Mouse (Mus musculus): ENCODE data around the gene Mas1. TPM values are rescaled to one million over a fixed set of nuclear protein-coding genes. Genes with fewer than 3 reads are reported as not detected.

Mas1 gene
- polyA plus RNA-seq, 2 experiments = 1.7 to 2.1 TPM

GRCm38 (mm10) chr17:12887021-12887775 lies 19.3 kb upstream of the Mas1 start:
- peak; percentile 75 for DNase-seq (ENCODE audit: low spot score)
- 64% methylated on average over 15 of the region's 15 CpGs for WGBS
- H3K4me1 ChIP-seq (ENCODE audit: control insufficient read depth, insufficient read depth, low read length) = peaks cover 4% of the 10 kb centered on the region
- no peaks in the 10 kb centered on the region for H3K9me3 ChIP-seq (ENCODE audit: control insufficient read depth, low read length)
- H3K9ac ChIP-seq (ENCODE audit: low read depth, low read length, severe bottlenecking) = no peak overlapping the region
- no peaks in the 10 kb centered on the region for H3K27me3 ChIP-seq (ENCODE audit: control insufficient read depth, insufficient read depth, low read length)
- peaks cover 17% of the 10 kb centered on the region for H3K36me3 ChIP-seq (ENCODE audit: control insufficient read depth, insufficient read depth, low read length)
- H3K27ac ChIP-seq (replicated peaks; ENCODE audit: low read depth, low read length) = no peak overlapping the region; the same call in 1 of the 2 replicates
- no peak overlapping the region for H3K4me2 ChIP-seq (replicated peaks; ENCODE audit: low read depth, low read length, severe bottlenecking)
- H3K4me3 ChIP-seq (replicated peaks; ENCODE audit: low read length) = no peak overlapping the region
- no peak for TF ChIP-seq POLR2A (IDR thresholded peaks at IDR 0.05; ENCODE audit: borderline replicate concordance, extremely low read depth, insufficient read depth, insufficient read length)
- ATAC-seq (ENCODE audit: low FRiP score, low read depth) = no peak

- Histone ChIP-seq H3K4me1 (ENCODE audit: control insufficient read depth, insufficient read depth, low read length) (peaks cover 4% of the 10 kb centered on the region), H3K36me3 (ENCODE audit: control insufficient read depth, insufficient read depth, low read length) (peaks cover 17% of the 10 kb centered on the region), H3K4me2 (replicated peaks; ENCODE audit: low read depth, low read length, severe bottlenecking) (no peak overlapping the region), H3K9ac (ENCODE audit: low read depth, low read length, severe bottlenecking) (no peak overlapping the region), H3K27me3 (ENCODE audit: control insufficient read depth, insufficient read depth, low read length) (no peaks in the 10 kb centered on the region), H3K27ac (replicated peaks; ENCODE audit: low read depth, low read length) (no peak overlapping the region; the same call in 1 of the 2 replicates), H3K9me3 (ENCODE audit: control insufficient read depth, low read length) (no peaks in the 10 kb centered on the region), H3K4me3 (replicated peaks; ENCODE audit: low read length) (no peak overlapping the region)
- WGBS = 26% methylated on average over 6 of the region's 6 CpGs
- DNase-seq (ENCODE audit: low spot score) = no peak
- ATAC-seq (ENCODE audit: low FRiP score, low read depth) = peak; percentile 41; the same call in 1 of the 2 replicates
- TF ChIP-seq POLR2A (IDR thresholded peaks at IDR 0.05; ENCODE audit: borderline replicate concordance, extremely low read depth, insufficient read depth, insufficient read length) = no peak
Measured at GRCm38 (mm10) chr17:12886620-12887019, 18.7 kb upstream of the Mas1 start.

- DNase-seq (ENCODE audit: low spot score) = no peak
Measured at GRCm38 (mm10) chr17:12881216-12881615, 13.3 kb upstream of the Mas1 start.

DNA sequence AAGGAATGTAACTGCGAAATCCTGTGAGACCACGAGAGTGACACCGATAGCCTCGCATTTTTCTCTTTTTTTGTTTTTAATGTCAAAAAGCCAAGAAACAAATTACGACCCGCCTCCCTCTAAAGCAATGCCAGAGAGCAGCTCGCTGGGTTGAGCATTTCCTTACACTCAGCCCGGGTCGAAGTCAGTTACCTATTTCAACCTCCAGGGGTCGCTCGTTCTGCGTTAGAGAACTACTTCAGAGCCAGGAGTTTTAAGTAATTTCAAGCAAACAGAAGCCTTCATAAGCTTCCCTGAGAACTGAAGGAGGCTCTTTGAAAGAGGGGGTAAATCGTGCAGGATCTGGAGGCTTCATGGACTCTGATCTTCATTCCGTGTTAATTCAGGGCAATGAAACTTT lies 12.2 kb upstream of the Mas1 start:
- 2% methylated on average over 14 of the region's 14 CpGs for WGBS
- peak; percentile 87 for DNase-seq (ENCODE audit: low spot score)
- ATAC-seq (ENCODE audit: low FRiP score, low read depth) = peak; percentile 81
- H3K9me3 ChIP-seq (ENCODE audit: control insufficient read depth, low read length) = no peaks in the 10 kb centered on the region
- 0 out of 2 replicates have a peak overlapping the region, but pooled peaks have one; percentile 18 for H3K9ac ChIP-seq (ENCODE audit: low read depth, low read length, severe bottlenecking)
- H3K27ac ChIP-seq (replicated peaks; ENCODE audit: low read depth, low read length) = no peak overlapping the region
- TF ChIP-seq POLR2A (IDR thresholded peaks at IDR 0.05; ENCODE audit: borderline replicate concordance, extremely low read depth, insufficient read depth, insufficient read length) = no peak
- H3K36me3 ChIP-seq (ENCODE audit: control insufficient read depth, insufficient read depth, low read length) = no peaks in the 10 kb centered on the region
- H3K4me2 ChIP-seq (replicated peaks; ENCODE audit: low read depth, low read length, severe bottlenecking) = peak overlapping the region; percentile 38
- H3K4me3 ChIP-seq (replicated peaks; ENCODE audit: low read length) = no peak overlapping the region
- no peaks in the 10 kb centered on the region for H3K4me1 ChIP-seq (ENCODE audit: control insufficient read depth, insufficient read depth, low read length)
- H3K27me3 ChIP-seq (ENCODE audit: control insufficient read depth, insufficient read depth, low read length) = no peaks in the 10 kb centered on the region

More at GRCm38 (mm10) chr17:12881216-12881615, 13.3 kb upstream of the Mas1 start:
- 86% methylated on average over 1 of the region's 1 CpGs for WGBS
- no peak overlapping the region for H3K27ac ChIP-seq (replicated peaks; ENCODE audit: low read depth, low read length)
- H3K9me3 ChIP-seq (ENCODE audit: control insufficient read depth, low read length) = no peaks in the 10 kb centered on the region
- no peaks in the 10 kb centered on the region for H3K27me3 ChIP-seq (ENCODE audit: control insufficient read depth, insufficient read depth, low read length)
- no peak for ATAC-seq (ENCODE audit: low FRiP score, low read depth)
- no peak overlapping the region for H3K9ac ChIP-seq (ENCODE audit: low read depth, low read length, severe bottlenecking)
- H3K4me1 ChIP-seq (ENCODE audit: control insufficient read depth, insufficient read depth, low read length) = no peaks in the 10 kb centered on the region
- H3K4me2 ChIP-seq (replicated peaks; ENCODE audit: low read depth, low read length, severe bottlenecking) = no peak overlapping the region
- no peak for TF ChIP-seq POLR2A (IDR thresholded peaks at IDR 0.05; ENCODE audit: borderline replicate concordance, extremely low read depth, insufficient read depth, insufficient read length)
- H3K4me3 ChIP-seq (replicated peaks; ENCODE audit: low read length) = no peak overlapping the region
- no peaks in the 10 kb centered on the region for H3K36me3 ChIP-seq (ENCODE audit: control insufficient read depth, insufficient read depth, low read length)

DNA sequence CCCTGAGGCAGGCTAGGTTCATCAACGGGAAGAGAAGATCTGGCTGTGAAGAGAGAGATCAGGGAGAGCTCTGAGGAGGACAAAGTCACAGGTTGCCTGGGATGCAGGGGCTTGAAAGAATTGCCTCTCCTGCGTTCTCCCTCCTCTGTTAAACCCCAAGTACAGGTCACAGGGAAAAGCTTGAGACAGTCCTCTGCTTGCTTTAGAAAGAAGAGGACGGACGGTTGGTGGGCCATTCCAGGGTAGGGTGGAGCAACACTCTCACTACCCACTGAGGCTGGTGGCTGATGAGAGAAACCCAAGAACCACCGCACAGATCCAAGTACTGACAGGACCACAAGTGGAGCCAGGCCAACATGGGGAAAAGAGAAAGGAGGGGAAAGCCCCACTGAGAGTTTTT lies 7.8 kb upstream of the Mas1 start, which contains the start of gene Mrgprh:
Gene Mrgprh (plus strand): TSS at position 301 of the 400 bp plus-strand sequence.
- H3K9me3 ChIP-seq (ENCODE audit: control insufficient read depth, low read length) = no peaks in the 10 kb centered on the region
- H3K36me3 ChIP-seq (ENCODE audit: control insufficient read depth, insufficient read depth, low read length) = no peaks in the 10 kb centered on the region
- H3K27ac ChIP-seq (replicated peaks; ENCODE audit: low read depth, low read length) = no peak within 1 kb of the TSS
- H3K4me2 ChIP-seq (replicated peaks; ENCODE audit: low read depth, low read length, severe bottlenecking) = no peak within 1 kb of the TSS
- H3K4me3 ChIP-seq (replicated peaks; ENCODE audit: low read length) = no peak within 1 kb of the TSS
- ATAC-seq (ENCODE audit: low FRiP score, low read depth) = no peak
- TF ChIP-seq POLR2A (IDR thresholded peaks at IDR 0.05; ENCODE audit: borderline replicate concordance, extremely low read depth, insufficient read depth, insufficient read length) = no peak
- WGBS = 81% methylated on average over 5 of the region's 5 CpGs
- no peaks in the 10 kb centered on the region for H3K27me3 ChIP-seq (ENCODE audit: control insufficient read depth, insufficient read depth, low read length)
- H3K4me1 ChIP-seq (ENCODE audit: control insufficient read depth, insufficient read depth, low read length) = peaks cover 13% of the 10 kb centered on the region
- H3K9ac ChIP-seq (ENCODE audit: low read depth, low read length, severe bottlenecking) = no peak within 1 kb of the TSS
- no peak for DNase-seq (ENCODE audit: low spot score)

Measured in limb, embryonic 14.5 days (tissue).